Mouse (Mus musculus) midbrain, embryonic 16.5 days (tissue): Measurements from ENCODE around the gene Dtx1. TPM values are rescaled to one million over a fixed set of nuclear protein-coding genes. Genes with fewer than 3 reads are reported as not detected.

Experiments
- ATAC-seq: fragments of 200-750 bp; cut with Nextera tagmentation; 2 replicates; pipeline ENCODE4 v1.8.0; 2017; ENCODE audit warnings: moderate TSS enrichment
- H3K27ac ChIP-seq: fragments of 300-500 bp; sonication (generic); 2 replicates; pipeline ENCODE4 v1.5.1; 2014; ENCODE audit warnings: mild to moderate bottlenecking, low read length, mixed read lengths
- H3K27me3 ChIP-seq: fragments of 300-500 bp; sonication (generic); 2 replicates; pipeline ENCODE4 v1.6.1; 2014; ENCODE audit warnings: low read depth, low read length, mixed read lengths; ENCODE audit not compliant: control insufficient read depth, insufficient read depth
- H3K36me3 ChIP-seq: fragments of 300-500 bp; sonication (generic); 2 replicates; pipeline ENCODE4 v1.6.1; 2014; ENCODE audit warnings: mild to moderate bottlenecking, low read length, moderate library complexity, mixed read lengths; ENCODE audit not compliant: control insufficient read depth, insufficient read depth
- H3K4me1 ChIP-seq: fragments of 300-500 bp; sonication (generic); 2 replicates; pipeline ENCODE4 v1.6.1; 2014; ENCODE audit warnings: mild to moderate bottlenecking, low read length, mixed read lengths; ENCODE audit not compliant: control insufficient read depth, insufficient read depth
- H3K4me2 ChIP-seq: fragments of 300-500 bp; sonication (generic); 2 replicates; pipeline ENCODE4 v1.6.1; 2014; ENCODE audit warnings: mild to moderate bottlenecking, low read length, mixed read lengths
- H3K4me3 ChIP-seq: fragments of 300-500 bp; sonication (generic); 2 replicates; pipeline ENCODE4 v1.5.1; 2014; ENCODE audit warnings: low read depth, mild to moderate bottlenecking, low read length, moderate library complexity, mixed read lengths
- H3K9ac ChIP-seq: fragments of 300-500 bp; sonication (generic); 2 replicates; pipeline ENCODE4 v1.6.1; 2014; ENCODE audit warnings: low read depth, low read length, mixed read lengths
- H3K9me3 ChIP-seq: fragments of 300-500 bp; sonication (generic); replicated peaks from 2 replicates; pipeline ENCODE4 v1.6.1; 2014; ENCODE audit warnings: mild to moderate bottlenecking, low read length, mixed read lengths; ENCODE audit not compliant: control insufficient read depth, poor library complexity, severe bottlenecking
- WGBS: fragments of 180-500 bp; shearing (Covaris S2); extraction: QIAGEN DNeasy Blood & Tissue Kit; methylation state at CpG from one replicate; pipeline ENCODE4 v1.1.7; 2014; 5-methylcytosine and 5-hydroxymethylcytosine counted together
- polyA plus RNA-seq: library from polyadenylated mRNA; unstranded; fragments of >200 nt; fragmentation: Nextera tagmentation; extraction: Ambion mirVana; gene quantifications from 2 replicates; pipeline ENCODE4 v1.2.1, GENCODE M21; 2015

Dtx1 gene
- polyA plus RNA-seq, 1 experiment from 2014 or later, result 49.6 TPM

DNA sequence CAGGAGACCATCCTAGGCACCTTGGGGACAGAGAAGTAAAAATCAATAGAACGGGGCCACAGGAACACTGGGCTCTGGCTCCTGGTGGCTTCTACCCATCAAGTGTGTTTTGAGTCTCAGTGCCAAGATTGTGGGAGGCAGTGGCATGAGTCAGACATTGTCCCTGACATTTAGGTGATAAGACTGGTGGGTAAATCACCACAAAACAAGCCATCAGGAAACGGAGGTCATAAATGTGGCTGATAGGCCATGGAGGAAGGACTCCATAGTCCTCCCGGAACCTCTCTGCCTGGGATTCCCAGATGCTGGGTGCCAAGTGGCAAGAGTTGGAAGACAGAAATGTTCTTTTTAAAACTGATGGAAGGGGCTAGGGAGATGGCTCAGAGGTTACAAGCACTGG lies 67.5 kb downstream of the Dtx1 start:
- Histone ChIP-seq H3K9ac (no peak overlapping the region), H3K4me1 (peaks cover 12% of the 10 kb centered on the region), H3K4me3 (no peak overlapping the region), H3K9me3 (no peaks in the 10 kb centered on the region), H3K36me3 (no peaks in the 10 kb centered on the region), H3K27me3 (peaks cover 11% of the 10 kb centered on the region), H3K27ac (no peak overlapping the region), H3K4me2 (no peak overlapping the region)
- WGBS, result 93% methylated on average over 3 of the region's 3 CpGs
- ATAC-seq, result no peak

DNA sequence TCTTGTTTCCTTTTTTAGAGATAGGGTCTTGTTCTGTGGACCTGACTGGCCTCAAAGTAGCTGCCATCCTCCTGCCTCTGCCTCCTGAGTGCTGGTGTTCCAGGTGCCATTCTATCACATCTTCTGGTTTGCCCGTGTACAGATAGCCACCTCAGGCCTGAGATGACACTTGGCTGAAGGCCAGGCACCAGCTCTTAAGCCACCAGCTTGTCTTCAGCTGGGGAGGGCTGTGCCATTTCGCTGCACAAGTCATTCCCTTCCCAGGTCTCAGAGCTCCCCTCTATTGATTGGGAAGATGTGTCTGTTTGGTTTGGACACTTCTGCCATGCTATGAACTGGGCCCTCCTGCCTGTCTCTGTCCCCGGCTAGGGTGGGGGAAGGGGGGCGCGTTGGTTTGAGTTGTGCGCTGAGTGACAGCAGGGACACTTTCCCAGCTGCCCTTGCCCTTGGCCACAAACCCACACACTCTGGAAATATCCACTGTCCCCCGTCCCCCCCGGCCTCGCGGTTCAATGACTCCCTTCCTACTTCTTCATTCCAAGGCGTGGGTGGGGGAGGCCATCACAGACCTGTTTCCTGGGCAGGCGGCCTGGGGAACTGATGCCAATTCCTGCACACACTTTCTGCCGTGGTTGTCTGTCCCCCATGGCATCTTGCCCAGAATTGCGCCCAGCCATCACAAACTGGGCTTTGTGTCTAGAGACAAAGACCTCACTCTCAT lies 68.2 kb downstream of the Dtx1 start:
- H3K4me3 ChIP-seq, result no peak overlapping the region
- H3K27ac ChIP-seq, result no peak overlapping the region
- peaks cover 4% of the 10 kb centered on the region for H3K27me3 ChIP-seq
- no peaks in the 10 kb centered on the region for H3K36me3 ChIP-seq
- 73% methylated on average over 14 of the region's 14 CpGs for WGBS
- no peak overlapping the region for H3K4me2 ChIP-seq
- H3K9me3 ChIP-seq, result no peaks in the 10 kb centered on the region
- H3K9ac ChIP-seq, result no peak overlapping the region
- H3K4me1 ChIP-seq, result peaks cover 5% of the 10 kb centered on the region
- ATAC-seq, result no peak

DNA sequence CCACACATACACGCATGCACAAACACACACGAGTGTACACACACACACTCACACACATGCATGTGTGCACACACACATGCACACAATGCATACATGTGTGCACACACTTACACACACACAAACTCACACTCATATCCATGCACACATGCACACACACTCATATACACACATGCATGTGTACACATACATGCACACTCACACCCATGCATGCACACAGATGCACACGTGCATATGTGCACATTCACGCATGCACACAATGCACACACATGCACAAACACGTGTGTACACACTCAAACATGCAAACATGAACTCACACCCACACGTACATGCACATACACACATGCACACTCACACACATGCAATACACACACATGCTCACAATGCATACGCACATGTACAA lies 71.6 kb downstream of the Dtx1 start:
- Histone ChIP-seq H3K4me1 (no peaks in the 10 kb centered on the region), H3K36me3 (no peaks in the 10 kb centered on the region), H3K4me2 (no peak overlapping the region), H3K9ac (no peak overlapping the region), H3K27ac (no peak overlapping the region), H3K27me3 (no peaks in the 10 kb centered on the region), H3K4me3 (no peak overlapping the region), H3K9me3 (no peaks in the 10 kb centered on the region)
- no peak for ATAC-seq
- WGBS, result 91% methylated on average over 7 of the region's 7 CpGs

DNA sequence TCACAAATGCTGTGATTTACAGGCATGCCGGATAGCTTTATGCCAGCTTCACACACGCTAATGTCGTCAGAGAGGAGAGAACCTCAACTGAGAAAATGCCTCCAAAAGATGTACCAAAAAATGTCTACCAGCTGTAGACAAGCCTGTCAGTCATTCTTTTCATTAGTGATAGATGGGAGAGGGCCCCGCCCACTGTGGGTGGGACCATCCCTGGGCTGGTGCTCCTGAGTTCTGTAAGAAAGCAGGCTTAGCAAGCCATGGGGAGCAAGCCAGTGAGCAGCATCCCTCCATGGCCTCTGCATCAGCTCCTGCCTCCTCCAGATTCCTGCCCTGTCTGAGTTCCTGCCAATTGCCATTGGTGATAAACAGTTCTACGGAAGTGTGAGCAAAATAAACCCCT lies 76.1 kb downstream of the Dtx1 start:
- 92% methylated on average over 5 of the region's 5 CpGs for WGBS
- ATAC-seq, result no peak

DNA sequence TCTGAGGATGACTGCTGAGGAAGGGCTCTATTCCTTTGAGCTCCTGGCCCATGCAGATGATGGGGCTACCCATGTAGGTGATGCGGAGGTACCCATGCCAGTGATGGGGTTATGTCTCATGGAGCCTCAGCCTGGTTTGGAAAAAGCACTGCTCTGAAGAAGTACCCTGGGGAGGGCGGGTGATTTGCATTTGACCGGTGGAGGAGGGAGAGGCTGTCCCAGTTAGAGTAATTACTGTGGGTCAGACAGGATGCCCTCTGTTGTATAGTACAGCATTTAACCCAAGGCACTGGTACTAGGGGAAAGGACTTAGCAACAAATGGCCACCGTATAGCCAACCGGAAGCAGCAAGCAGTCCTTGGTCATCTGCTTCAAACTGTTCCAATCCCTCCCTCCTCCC lies 76.9 kb downstream of the Dtx1 start:
- WGBS, result 62% methylated on average over 5 of the region's 5 CpGs
- Histone ChIP-seq H3K4me3 (no peak overlapping the region), H3K9ac (no peak overlapping the region), H3K36me3 (no peaks in the 10 kb centered on the region), H3K4me1 (peaks cover 3% of the 10 kb centered on the region; the same call in 1 of the 2 replicates), H3K27ac (no peak overlapping the region), H3K27me3 (no peaks in the 10 kb centered on the region), H3K4me2 (no peak overlapping the region), H3K9me3 (no peaks in the 10 kb centered on the region)
- ATAC-seq, result no peak

More for the DNA sequence above, 76.1 kb downstream of the Dtx1 start:
- Histone ChIP-seq H3K9ac (no peak overlapping the region), H3K4me1 (peaks cover 3% of the 10 kb centered on the region; the same call in 1 of the 2 replicates), H3K36me3 (no peaks in the 10 kb centered on the region), H3K27ac (no peak overlapping the region), H3K4me3 (no peak overlapping the region), H3K4me2 (no peak overlapping the region), H3K9me3 (no peaks in the 10 kb centered on the region), H3K27me3 (no peaks in the 10 kb centered on the region)

DNA sequence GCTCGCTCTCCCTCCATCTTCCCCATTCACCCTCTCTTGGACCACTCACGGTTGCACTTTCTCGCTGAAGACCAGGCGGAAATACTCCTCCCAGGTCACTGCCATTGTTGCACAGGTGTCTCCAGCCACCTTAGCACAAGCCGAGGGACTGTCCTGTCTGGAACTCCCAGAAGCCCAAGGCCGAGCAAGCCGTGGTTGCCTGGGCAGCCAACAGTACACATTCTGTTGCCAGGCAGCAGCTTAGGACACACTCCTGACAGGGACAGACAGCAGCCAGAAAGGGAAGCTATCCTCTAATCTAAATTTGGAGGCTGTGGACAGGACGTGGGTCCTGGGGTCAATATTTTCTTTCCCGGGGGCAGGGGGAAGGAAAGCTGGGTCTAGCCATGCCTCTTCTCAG lies 77.6 kb downstream of the Dtx1 start, which contains the start of gene Cfap73:
Gene Cfap73 (minus strand): TSS at position 105 of the 400 bp plus-strand sequence.
- no peaks in the 10 kb centered on the region for H3K9me3 ChIP-seq
- H3K27me3 ChIP-seq, result no peaks in the 10 kb centered on the region
- no peaks in the 10 kb centered on the region for H3K36me3 ChIP-seq
- WGBS, result 49% methylated on average over 9 of the region's 9 CpGs
- H3K9ac ChIP-seq, result no peak within 1 kb of the TSS
- no peak within 1 kb of the TSS for H3K27ac ChIP-seq
- H3K4me3 ChIP-seq, result no peak within 1 kb of the TSS
- ATAC-seq, result no peak
- H3K4me2 ChIP-seq, result no peak within 1 kb of the TSS
- H3K4me1 ChIP-seq, result peaks cover 3% of the 10 kb centered on the region; the same call in 1 of the 2 replicates

DNA sequence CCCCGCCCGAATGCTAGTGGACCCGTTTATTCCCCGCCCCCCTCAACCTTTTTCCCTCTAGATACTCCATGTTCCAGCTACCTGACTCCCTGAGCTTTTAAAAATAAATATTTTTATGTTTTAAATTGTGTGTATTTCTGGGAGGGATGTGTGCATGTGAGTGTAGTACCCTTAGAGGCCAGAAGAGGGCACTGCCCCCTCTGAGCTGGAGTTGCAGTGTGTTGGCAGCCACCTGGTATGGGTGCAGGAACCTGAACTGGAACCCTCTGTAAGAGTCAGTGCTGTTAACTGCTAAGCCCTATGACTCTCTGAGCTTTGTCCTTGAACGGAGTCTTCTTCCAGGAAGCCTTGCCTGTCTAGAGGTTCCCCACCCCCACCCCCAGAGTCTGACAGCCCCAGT lies 79.8 kb downstream of the Dtx1 start:
- no peak overlapping the region for H3K9ac ChIP-seq
- no peak for ATAC-seq
- H3K4me2 ChIP-seq, result no peak overlapping the region
- peaks cover 3% of the 10 kb centered on the region; the same call in 1 of the 2 replicates for H3K4me1 ChIP-seq
- H3K36me3 ChIP-seq, result peaks cover under 1% of the 10 kb centered on the region; the same call in 1 of the 2 replicates
- H3K9me3 ChIP-seq, result no peaks in the 10 kb centered on the region
- no peak overlapping the region for H3K4me3 ChIP-seq
- 93% methylated on average over 5 of the region's 5 CpGs for whole genome bisulfite sequencing
- no peak overlapping the region for H3K27ac ChIP-seq
- H3K27me3 ChIP-seq, result no peaks in the 10 kb centered on the region

DNA sequence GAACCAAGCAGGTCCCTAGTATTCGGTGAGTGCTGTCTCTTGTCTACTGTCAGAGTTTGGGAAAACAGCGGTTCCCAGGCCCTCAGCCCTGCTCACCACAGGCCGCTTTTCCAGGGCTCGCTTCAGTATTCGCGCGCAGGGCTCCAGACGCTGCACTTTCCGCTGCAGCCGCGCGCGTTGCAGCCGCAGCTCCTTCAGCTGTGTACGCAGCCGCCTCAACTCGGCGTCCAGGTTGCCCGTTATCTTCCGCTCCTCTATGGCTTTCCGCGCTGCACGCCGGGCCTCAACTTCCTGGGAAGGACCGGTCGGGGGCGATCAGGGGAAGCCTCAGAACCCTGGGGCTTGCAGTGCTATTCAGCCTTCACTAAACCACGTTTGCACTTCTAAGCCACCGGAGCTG lies 80.6 kb downstream of the Dtx1 start:
- Histone ChIP-seq H3K4me2 (peak overlapping the region; percentile 54), H3K4me3 (no peak overlapping the region), H3K36me3 (peaks cover 4% of the 10 kb centered on the region; the same call in 1 of the 2 replicates), H3K9me3 (no peaks in the 10 kb centered on the region), H3K27ac (no peak overlapping the region), H3K4me1 (peaks cover 3% of the 10 kb centered on the region; the same call in 1 of the 2 replicates), H3K27me3 (no peaks in the 10 kb centered on the region), H3K9ac (peak overlapping the region; percentile 53)
- 13% methylated on average over 29 of the region's 29 CpGs for WGBS
- ATAC-seq, result no peak
